Mouse (Mus musculus) G1E (cell line): Measurements from ENCODE around the gene Napepld. TPM values are rescaled to one million over a fixed set of nuclear protein-coding genes. Genes with fewer than 3 reads are reported as not detected.

ENCODE experiments used
- ATAC-seq: 2 replicates; pipeline ENCODE4 v1.8.0; 2016; ENCODE audit warnings: mild to moderate bottlenecking; ENCODE audit not compliant: insufficient number of reproducible peaks, poor library complexity, low FRiP score, severe bottlenecking; ENCODE audit errors: extremely low read depth
- DNase-seq: peaks from one replicate; pipeline ENCODE4 v3.0.0; 2012; ENCODE audit warnings: low spot score
- H3K27me3 ChIP-seq: 2 replicates; pipeline ENCODE4 v1.6.1; 2012; ENCODE audit warnings: mild to moderate bottlenecking, low read length, inconsistent platforms; ENCODE audit not compliant: insufficient read depth
- H3K36me3 ChIP-seq: replicated peaks from 2 replicates; pipeline ENCODE3; 2012; ENCODE audit warnings: mild to moderate bottlenecking, inconsistent platforms
- H3K4me1 ChIP-seq: 2 replicates; pipeline ENCODE4 v1.6.1; 2012; ENCODE audit warnings: low read depth, low read length, inconsistent platforms, mixed read lengths; ENCODE audit not compliant: insufficient read depth
- H3K4me3 ChIP-seq: 2 replicates; pipeline ENCODE4 v1.5.1; 2012; ENCODE audit warnings: low read depth, mild to moderate bottlenecking, inconsistent platforms, low read length, moderate library complexity, mixed read lengths
- H3K9me3 ChIP-seq: replicated peaks from 2 replicates; pipeline ENCODE4 v1.6.1; 2012; ENCODE audit warnings: inconsistent platforms
- CTCF ChIP-seq: IDR thresholded peaks from 2 replicates; pipeline ENCODE4 v1.5.1; 2012; ENCODE audit warnings: low read depth, low read length, inconsistent platforms, mixed read lengths
- GATA1 ChIP-seq: IDR thresholded peaks from 2 replicates; pipeline ENCODE4 v1.6.1; 2012; ENCODE audit warnings: borderline replicate concordance, low read length, inconsistent platforms, mixed read lengths
- GATA2 ChIP-seq: IDR thresholded peaks from 2 replicates; pipeline ENCODE4 v1.6.1; 2012; ENCODE audit warnings: low read depth, low read length, inconsistent platforms, borderline replicate concordance
- POLR2AphosphoS5 ChIP-seq: IDR thresholded peaks from 2 replicates; pipeline ENCODE4 v1.6.1; 2012; ENCODE audit warnings: low read depth, low read length, inconsistent platforms; ENCODE audit not compliant: insufficient replicate concordance
- TAL1 ChIP-seq: conservative IDR thresholded peaks from 2 replicates; pipeline ENCODE4 v1.6.1; 2012; ENCODE audit warnings: low read depth, low read length, inconsistent platforms, mixed read lengths
- polyA plus RNA-seq: library from polyadenylated mRNA; stranded (reverse); fragments of >175 nt; gene quantifications from 2 replicates; pipeline ENCODE4 v1.2.3, GENCODE M21; 2012
- total RNA-seq, 2 experiments: library from RNA; stranded (forward) in 1 of 2; stranded (reverse) in 1 of 2; fragments of 200-1000 nt in 1 of 2; fragments of >200 nt in 1 of 2; fragmentation: Nextera tagmentation in 1 of 2; gene quantifications; 2 replicates each; pipeline ENCODE4 v1.2.3; 2014 to 2017

Gene Napepld
- total and polyA plus RNA-seq, 3 experiments, result 1.4 to 16.1 (median 3.6) TPM

- Histone ChIP-seq H3K9me3 (no peaks in the 10 kb centered on the region), H3K4me3 (no peak overlapping the region), H3K27me3 (no peaks in the 10 kb centered on the region), H3K36me3 (peaks cover 52% of the 10 kb centered on the region), H3K4me1 (peaks cover 27% of the 10 kb centered on the region)
- TF ChIP-seq CTCF, result no peak
- no peak for DNase-seq
- no peak for ATAC-seq
Observed at GRCm38 (mm10) chr5:21675019-21675418, 26.2 kb downstream of the Napepld start.

DNA sequence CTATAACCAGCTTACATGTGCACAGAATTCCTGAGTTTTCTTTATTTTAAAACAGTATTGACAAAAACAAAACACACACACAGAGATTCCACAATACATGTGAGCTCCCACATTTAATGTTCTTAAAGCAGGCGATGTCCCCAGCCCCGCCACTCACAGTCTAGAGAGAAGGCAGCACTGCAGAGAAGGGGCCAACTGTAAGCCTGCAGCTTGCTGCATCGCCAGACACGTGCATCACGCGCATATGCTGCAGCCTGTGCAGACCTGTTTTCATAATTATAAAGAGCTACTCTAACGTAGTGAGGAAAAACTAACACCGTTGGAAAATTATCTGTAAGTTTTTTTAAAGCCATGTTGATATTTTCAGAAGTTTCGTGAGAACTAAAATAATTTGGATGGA lies 27.5 kb downstream of the Napepld start:
- H3K4me3 ChIP-seq, result no peak overlapping the region; the same call in 1 of the 2 replicates
- TF ChIP-seq POLR2AphosphoS5, result no peak
- TF ChIP-seq GATA1, result no peak
- TF ChIP-seq GATA2, result no peak
- no peak for TF ChIP-seq TAL1
- no peak for TF ChIP-seq CTCF

GRCm38 (mm10) chr5:21672812-21673635 lies 28.2 kb downstream of the Napepld start:
- H3K9me3 ChIP-seq, result no peaks in the 10 kb centered on the region
- H3K36me3 ChIP-seq, result peaks cover 53% of the 10 kb centered on the region
- TF ChIP-seq CTCF (no peak), TAL1 (no peak), POLR2AphosphoS5 (no peak), GATA2 (no peak), GATA1 (no peak)
- H3K4me1 ChIP-seq, result peaks cover 27% of the 10 kb centered on the region
- no peaks in the 10 kb centered on the region for H3K27me3 ChIP-seq
- peak overlapping the region; percentile 55; the same call in 1 of the 2 replicates for H3K4me3 ChIP-seq
- ATAC-seq, result peak; percentile 76
- peak; percentile 61 for DNase-seq

More for the DNA sequence above, 27.5 kb downstream of the Napepld start:
- Histone ChIP-seq H3K36me3 (peaks cover 58% of the 10 kb centered on the region), H3K4me1 (peaks cover 27% of the 10 kb centered on the region), H3K9me3 (no peaks in the 10 kb centered on the region), H3K27me3 (no peaks in the 10 kb centered on the region)
- DNase-seq (no peak), ATAC-seq (no peak)

DNA sequence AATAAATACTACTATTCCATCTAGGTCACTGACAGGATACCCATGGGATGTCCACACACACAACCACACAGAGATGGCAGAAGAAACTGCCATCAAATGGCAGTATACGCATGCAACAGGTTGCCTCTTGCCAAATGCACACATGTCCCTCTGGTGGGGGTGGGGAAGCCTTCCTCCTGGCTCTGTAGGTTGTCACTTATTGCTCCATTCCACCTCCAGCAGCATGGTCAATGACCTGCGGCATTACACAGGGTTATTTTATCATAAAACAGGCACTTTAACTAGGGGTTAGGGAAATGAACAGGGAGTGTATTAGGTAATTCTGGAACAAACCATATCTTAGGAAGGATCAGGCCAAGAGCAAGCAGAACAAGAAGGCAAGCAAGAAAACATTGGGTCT lies 31.9 kb downstream of the Napepld start:
- Histone ChIP-seq H3K27me3 (no peaks in the 10 kb centered on the region), H3K4me3 (no peak overlapping the region), H3K9me3 (no peaks in the 10 kb centered on the region), H3K36me3 (peaks cover 46% of the 10 kb centered on the region), H3K4me1 (peaks cover 21% of the 10 kb centered on the region)
- DNase-seq, result no peak
- no peak for TF ChIP-seq TAL1
- no peak for TF ChIP-seq CTCF
- TF ChIP-seq GATA1, result no peak
- no peak for TF ChIP-seq GATA2
- TF ChIP-seq POLR2AphosphoS5, result no peak
- no peak for ATAC-seq

DNA sequence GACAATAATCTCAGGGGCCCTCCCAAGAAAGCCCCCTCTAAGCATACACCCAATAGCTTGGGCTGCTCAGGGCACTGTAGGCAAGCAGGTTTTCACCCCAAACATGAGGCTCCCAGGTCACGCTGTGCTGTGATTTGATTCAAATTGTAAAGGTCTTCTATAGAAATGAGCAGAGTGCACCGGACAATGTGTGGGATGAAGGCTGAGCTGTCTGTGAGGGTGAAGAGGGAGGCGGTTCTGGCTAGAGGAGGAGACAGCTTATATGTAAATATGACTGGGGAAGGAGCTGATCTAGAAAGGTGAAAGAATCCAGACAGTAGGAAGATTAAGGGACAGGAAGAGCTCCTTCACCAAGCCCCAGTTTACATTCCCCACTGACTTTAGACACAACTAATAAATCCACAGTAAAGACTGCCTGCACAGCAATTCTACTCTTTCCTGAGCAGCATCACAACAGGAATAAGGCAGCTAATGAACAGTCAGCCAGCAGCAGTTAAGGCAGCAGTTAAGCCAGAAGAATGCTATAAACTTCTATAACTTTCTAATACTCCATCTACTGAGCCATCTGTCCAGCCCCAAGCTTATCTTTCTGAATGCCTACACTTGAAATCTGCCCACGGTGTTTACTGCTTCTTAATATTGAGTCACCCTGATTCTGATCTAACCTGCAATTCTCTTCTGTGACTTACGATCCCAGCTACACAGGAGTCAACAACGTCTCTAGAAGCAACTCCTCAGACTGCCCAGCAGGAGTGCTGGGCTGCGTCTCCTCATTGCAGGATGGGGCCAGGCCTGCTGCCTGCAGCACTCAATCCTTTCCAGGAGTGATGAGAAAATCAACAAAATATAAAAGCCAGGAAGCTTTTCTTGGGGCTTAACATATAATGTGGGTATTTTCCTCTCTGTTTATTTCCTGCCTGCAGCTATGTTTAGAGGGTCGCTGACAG lies 33.7 kb downstream of the Napepld start:
- Histone ChIP-seq H3K4me1 (peaks cover 10% of the 10 kb centered on the region), H3K36me3 (peaks cover 57% of the 10 kb centered on the region), H3K9me3 (no peaks in the 10 kb centered on the region), H3K4me3 (no peak overlapping the region), H3K27me3 (no peaks in the 10 kb centered on the region)
- ATAC-seq, result no peak
- no peak for DNase-seq
- no peak for TF ChIP-seq POLR2AphosphoS5
- no peak for TF ChIP-seq TAL1
- no peak for TF ChIP-seq GATA2
- no peak for TF ChIP-seq GATA1
- TF ChIP-seq CTCF, result no peak

DNA sequence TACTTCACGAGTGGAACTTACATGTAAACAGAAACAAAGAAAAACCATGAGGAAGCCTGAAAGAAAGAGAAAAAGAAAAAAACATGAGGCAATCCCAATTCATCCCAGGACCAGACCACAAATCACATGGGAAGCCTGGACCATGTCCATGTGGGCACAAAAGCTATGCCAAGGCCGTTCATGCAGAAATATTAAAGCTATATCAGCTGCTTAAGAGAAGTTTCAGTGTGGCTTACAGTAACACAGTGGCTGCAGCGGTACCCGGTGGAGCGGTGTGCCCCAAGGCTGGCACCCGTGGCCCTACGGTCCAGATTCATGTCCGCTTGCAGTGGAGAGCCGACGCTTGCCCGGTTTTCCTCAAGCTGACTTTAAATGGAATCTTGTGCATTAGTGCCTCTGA lies 38.1 kb downstream of the Napepld start:
- DNase-seq (no peak), ATAC-seq (no peak)
- no peak for TF ChIP-seq POLR2AphosphoS5
- no peak for TF ChIP-seq CTCF
- H3K4me3 ChIP-seq, result no peak overlapping the region
- peaks cover 68% of the 10 kb centered on the region for H3K36me3 ChIP-seq
- peaks cover 12% of the 10 kb centered on the region; the same call in 1 of the 2 replicates for H3K4me1 ChIP-seq
- H3K9me3 ChIP-seq, result no peaks in the 10 kb centered on the region
- no peaks in the 10 kb centered on the region for H3K27me3 ChIP-seq
